Mouse (Mus musculus): ENCODE measurements around the gene Dnah3.

Dnah3 gene

GRCm38 (mm10) chr7:119936321-119936720 lies 158.8 kb downstream of the Dnah3 start:
- DNase-seq: no peak

GRCm38 (mm10) chr7:119928783-119929440 lies 166.2 kb downstream of the Dnah3 start:
- DNase-seq: no peak

GRCm38 (mm10) chr7:119921054-119921453 lies 174.0 kb downstream of the Dnah3 start:
- no peak for DNase-seq

- no peak for DNase-seq
Observed at GRCm38 (mm10) chr7:119920457-119920856, 174.6 kb downstream of the Dnah3 start.

- no peak for DNase-seq
Observed at GRCm38 (mm10) chr7:119911727-119912126, 183.4 kb downstream of the Dnah3 start.

GRCm38 (mm10) chr7:119906523-119907215 lies 188.4 kb downstream of the Dnah3 start:
- DNase-seq: no peak

- no peak for DNase-seq
Observed at GRCm38 (mm10) chr7:119899386-119900057, 195.6 kb downstream of the Dnah3 start.

GRCm38 (mm10) chr7:119898247-119898856 lies 196.7 kb downstream of the Dnah3 start:
- no peak for DNase-seq

GRCm38 (mm10) chr7:119897521-119898109 lies 197.5 kb downstream of the Dnah3 start:
- DNase-seq: no peak

- peak; percentile 98 to 99 for DNase-seq
Observed at GRCm38 (mm10) chr7:119895639-119896512, 199.2 kb downstream of the Dnah3 start, which contains the start of the genes Lyrm1 and Dcun1d3. TSS of gene Lyrm1 (plus strand) at chr7:119895861. TSS of gene Dcun1d3 (minus strand) at chr7:119896298.

GRCm38 (mm10) chr7:119894818-119895544 lies 200.1 kb downstream of the Dnah3 start:
- no peak for DNase-seq

- DNase-seq: no peak
Observed at GRCm38 (mm10) chr7:119892742-119893141, 202.3 kb downstream of the Dnah3 start.

GRCm38 (mm10) chr7:119892198-119892597 lies 202.9 kb downstream of the Dnah3 start:
- no peak for DNase-seq

GRCm38 (mm10) chr7:119887887-119888286 lies 207.2 kb downstream of the Dnah3 start:
- no peak for DNase-seq

GRCm38 (mm10) chr7:119881229-119881628 lies 213.9 kb downstream of the Dnah3 start:
- DNase-seq: no peak

GRCm38 (mm10) chr7:119880345-119880744 lies 214.7 kb downstream of the Dnah3 start:
- DNase-seq: peak in 1 of 2 experiments; percentile 12

- peak in 1 of 2 experiments; percentile 8 for DNase-seq
Observed at GRCm38 (mm10) chr7:119879171-119879570, 215.9 kb downstream of the Dnah3 start.

- no peak for DNase-seq
Observed at GRCm38 (mm10) chr7:119875776-119876440, 219.2 kb downstream of the Dnah3 start.

- DNase-seq: no peak
Observed at GRCm38 (mm10) chr7:119873050-119873449, 222.0 kb downstream of the Dnah3 start.
